Mouse (Mus musculus) gastrocnemius, adult 2 months (tissue): ENCODE measurements around the gene Tsr1. TPM values are rescaled to one million over a fixed set of nuclear protein-coding genes. Genes with fewer than 3 reads are reported as not detected.

Source experiments
- DNase-seq: peaks from one replicate; pipeline ENCODE4 v3.0.0; 2022
- H3K27ac ChIP-seq: fragments of 200-600 bp; 2 replicates; pipeline ENCODE4 v1.8.1; 2022; ENCODE audit warnings: mild to moderate bottlenecking
- H3K4me3 ChIP-seq: fragments of 200-600 bp; 2 replicates; pipeline ENCODE4 v1.8.1; 2022; ENCODE audit warnings: mild to moderate bottlenecking, moderate library complexity
- CTCF ChIP-seq: fragments of 200-600 bp; IDR thresholded peaks from 2 replicates; pipeline ENCODE4 v1.8.1; 2022; ENCODE audit warnings: antibody characterized with exemption, mild to moderate bottlenecking, moderate library complexity
- intact Hi-C: fragments of 180-260 bp; cut with DNase I; formaldehyde crosslinking; loops from one replicate; pipeline ENCODE4 v1.15.1; 2025
- total RNA-seq, 2 experiments: library from RNA; stranded (reverse); gene quantifications; 2 replicates each; pipeline ENCODE4 v1.2.3; 2021

Gene Tsr1
- total RNA-seq, 2 experiments from 2014 or later, result 24.7 to 28.9 TPM

DNA sequence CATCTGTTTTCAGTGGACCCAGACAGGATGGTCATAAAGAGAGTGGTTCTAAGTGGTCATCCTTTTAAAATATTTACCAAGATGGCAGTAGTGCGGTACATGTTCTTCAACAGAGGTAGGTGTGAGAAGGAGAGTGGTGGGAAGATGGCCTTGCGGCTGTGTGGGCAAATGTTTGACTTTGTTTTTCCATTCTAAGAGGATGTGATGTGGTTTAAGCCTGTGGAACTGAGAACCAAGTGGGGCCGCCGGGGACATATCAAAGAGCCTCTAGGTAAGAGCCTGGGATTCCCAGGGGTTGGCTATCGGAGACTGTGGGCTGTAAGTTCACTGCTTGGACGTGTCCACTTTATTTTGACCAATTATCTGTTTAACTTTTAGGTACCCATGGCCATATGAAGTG is 10.0 kb downstream of the Tsr1 start:
- Histone ChIP-seq H3K4me3 (no peak overlapping the region), H3K27ac (no peak overlapping the region)
- TF ChIP-seq CTCF, result no peak
- intact Hi-C loops, result no loop called here
- no peak for DNase-seq

DNA sequence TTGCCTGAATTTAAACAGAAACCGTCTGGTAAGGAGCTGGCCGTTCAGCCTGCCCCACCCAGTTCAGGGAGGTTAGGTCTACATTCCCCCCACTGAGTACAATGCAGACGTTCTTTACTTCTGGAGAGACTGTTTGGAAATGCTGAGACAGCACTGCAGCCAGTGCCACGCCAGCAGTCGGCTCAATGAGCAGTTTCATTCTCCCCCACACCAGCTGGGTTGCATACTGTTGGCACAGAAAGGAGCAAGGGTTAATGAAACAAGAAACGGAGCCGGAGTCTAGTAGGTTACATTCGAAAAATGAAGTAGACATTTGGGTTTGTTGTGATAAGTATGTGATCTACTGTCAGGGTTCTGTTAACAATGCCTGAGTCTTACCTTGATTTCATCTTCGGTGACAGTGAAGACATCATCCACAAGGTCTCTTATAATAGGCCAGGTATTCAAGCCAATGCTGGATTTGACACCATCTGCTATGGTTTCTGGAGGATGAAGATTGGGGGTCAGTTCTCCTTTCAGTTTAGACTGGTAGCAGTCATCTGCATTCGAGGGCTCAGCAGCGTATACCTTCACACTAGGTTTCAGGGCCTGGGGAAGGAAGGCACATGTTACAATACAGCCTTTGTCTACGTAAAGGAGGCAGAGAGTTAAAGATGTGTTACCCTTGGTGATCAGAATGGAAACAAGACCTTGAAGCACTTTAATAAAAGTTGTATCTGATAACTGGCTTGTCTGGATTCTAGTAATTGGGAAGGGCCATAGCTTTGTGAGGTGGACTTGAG is 10.9 kb downstream of the Tsr1 start:
- intact Hi-C loops, result no loop called here
- DNase-seq, result no peak
- no peak overlapping the region for H3K27ac ChIP-seq
- H3K4me3 ChIP-seq, result no peak overlapping the region
- no peak for TF ChIP-seq CTCF

DNA sequence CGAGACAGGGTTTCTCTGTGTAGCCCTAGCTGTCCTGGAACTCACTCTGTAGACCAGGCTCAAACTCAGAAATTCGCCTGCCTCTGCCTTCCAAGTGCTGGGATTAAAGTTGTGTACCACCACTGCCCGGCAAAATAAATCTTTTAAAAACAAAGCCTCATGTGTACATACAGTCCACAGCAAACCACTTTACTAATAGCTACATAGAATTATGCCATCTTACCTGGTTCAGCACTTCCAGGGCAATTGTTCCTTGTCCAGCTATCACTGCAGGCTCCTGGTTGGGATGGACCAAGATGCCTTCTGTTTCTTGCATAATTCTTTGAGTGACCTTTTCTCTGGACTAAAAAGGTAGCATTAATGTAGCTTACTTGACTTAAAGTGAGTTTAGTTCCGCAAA is 12.1 kb downstream of the Tsr1 start:
- intact Hi-C loops, result no loop called here
- Histone ChIP-seq H3K27ac (no peak overlapping the region), H3K4me3 (no peak overlapping the region)
- DNase-seq, result no peak
- no peak for TF ChIP-seq CTCF

DNA sequence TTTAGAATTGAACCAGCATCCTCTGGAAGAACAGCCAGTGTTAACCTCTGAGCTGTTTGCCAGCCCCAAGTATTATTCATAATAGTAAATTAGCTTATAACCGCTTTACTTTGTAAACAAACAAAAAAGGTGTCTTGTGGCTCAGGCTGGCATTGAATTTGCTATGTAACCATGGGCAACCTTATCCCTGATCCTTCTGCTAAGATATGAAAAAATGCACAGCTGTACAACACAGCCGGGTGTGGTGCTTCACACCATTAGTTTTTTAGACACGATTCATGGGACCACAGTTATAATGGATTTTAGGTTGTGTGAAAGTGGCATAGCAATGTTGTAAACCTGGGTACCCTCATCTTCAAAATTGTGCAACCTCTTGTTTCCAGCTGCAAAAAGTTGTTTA is 14.6 kb downstream of the Tsr1 start:
- intact Hi-C loops, result no loop called here
- no peak overlapping the region for H3K27ac ChIP-seq
- no peak overlapping the region for H3K4me3 ChIP-seq
- no peak for DNase-seq
- TF ChIP-seq CTCF, result no peak

DNA sequence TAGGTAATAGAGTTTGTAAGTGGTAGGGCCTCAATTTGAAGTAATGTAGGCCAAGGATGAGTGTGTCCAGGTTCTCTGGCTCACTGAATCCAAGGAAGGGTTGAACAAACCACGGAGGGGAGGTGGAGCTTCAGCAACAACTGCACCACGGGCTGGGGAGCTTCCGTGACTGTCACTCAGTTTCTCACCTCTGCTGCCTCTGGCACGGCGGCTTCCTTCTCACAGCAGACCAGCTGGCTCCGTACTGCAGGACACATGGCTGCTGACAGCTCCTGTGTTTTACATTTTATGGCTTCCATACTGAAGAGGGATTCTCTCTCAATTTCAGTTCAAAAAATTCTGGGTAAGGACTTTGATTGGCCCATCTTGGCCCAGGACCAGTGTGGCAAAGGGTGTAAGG is 21.4 kb downstream of the Tsr1 start:
- DNase-seq, result no peak
- no peak overlapping the region for H3K4me3 ChIP-seq

DNA sequence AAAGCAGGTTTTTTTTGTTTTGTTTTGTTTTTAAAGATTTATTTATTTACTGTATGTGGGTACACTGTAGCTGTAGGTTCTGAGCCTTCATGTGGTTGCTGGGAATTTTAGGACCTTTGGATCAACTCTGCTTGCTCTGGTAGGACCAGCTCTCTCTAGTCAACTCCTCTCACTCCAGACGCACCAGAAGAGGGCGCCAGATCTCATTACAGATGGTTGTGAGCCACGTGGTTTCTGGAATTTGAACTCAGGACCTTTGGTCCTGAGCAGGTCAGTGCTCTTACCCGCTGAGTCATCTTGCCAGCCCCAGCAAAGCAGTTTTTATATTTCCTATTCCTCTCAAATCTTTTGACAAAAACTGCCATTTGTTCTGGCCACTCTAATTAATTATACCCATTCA is 26.3 kb downstream of the Tsr1 start:
- Histone ChIP-seq H3K27ac (no peak overlapping the region), H3K4me3 (no peak overlapping the region)
- TF ChIP-seq CTCF, result peak; percentile 43
- intact Hi-C loops, result no loop called here
- no peak for DNase-seq

More for the DNA sequence above, 21.4 kb downstream of the Tsr1 start:
- intact Hi-C loops, result no loop called here
- no peak overlapping the region for H3K27ac ChIP-seq
- TF ChIP-seq CTCF, result no peak

DNA sequence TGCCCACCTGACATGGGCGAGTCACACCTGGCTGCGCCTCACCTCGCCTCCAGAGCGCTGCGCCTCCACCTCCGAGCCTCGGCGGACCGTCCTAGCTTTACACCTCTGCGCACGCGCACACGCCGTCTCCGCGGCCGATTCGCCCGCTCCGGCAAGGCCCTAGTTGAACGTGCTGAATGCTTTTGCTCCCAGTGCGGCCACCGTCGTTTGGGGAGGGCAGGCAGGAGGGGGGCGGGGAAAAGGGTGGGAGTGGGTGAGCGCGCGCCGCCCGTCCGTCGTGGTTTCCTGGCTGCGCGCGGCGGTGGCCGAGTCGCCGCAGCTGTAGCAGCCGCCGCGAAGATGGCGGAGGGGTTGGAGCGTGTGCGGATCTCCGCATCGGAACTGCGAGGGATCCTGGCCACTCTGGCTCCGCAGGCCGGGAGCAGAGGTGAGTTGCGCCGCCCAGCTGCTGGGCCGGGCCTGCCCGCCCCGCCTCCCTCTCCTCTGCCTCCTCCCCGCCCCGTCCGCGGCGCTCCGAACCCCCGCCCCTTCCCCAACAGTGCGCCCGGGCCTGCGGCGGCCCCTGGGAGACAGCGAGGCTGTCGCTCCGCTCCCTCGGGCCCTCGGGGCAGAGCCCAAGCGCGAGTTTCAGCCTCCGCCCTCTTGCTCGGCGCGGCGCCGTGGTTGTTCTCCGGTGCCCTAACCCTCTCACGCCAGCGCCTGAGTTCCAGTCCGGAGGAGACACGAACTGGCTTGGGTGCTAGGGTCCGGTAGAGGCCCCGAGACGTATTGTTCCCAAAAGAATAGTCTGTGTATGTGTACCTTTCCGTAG is 27.9 kb downstream of the Tsr1 start, which contains the start of the genes Smg6 and Srr:
Gene Smg6 (plus strand): TSS at position 247 of the 811 bp plus-strand sequence.
Gene Srr (minus strand): TSS at position 372 of the 811 bp plus-strand sequence.
- peak within 1 kb of the TSS; percentile 99 for H3K27ac ChIP-seq
- intact Hi-C loops, result no loop called here
- H3K4me3 ChIP-seq, result peak within 1 kb of the TSS; percentile 94
- 0 out of 2 replicates have a peak, but pooled peaks have one; percentile 9 for TF ChIP-seq CTCF
- peak; percentile 97 for DNase-seq

DNA sequence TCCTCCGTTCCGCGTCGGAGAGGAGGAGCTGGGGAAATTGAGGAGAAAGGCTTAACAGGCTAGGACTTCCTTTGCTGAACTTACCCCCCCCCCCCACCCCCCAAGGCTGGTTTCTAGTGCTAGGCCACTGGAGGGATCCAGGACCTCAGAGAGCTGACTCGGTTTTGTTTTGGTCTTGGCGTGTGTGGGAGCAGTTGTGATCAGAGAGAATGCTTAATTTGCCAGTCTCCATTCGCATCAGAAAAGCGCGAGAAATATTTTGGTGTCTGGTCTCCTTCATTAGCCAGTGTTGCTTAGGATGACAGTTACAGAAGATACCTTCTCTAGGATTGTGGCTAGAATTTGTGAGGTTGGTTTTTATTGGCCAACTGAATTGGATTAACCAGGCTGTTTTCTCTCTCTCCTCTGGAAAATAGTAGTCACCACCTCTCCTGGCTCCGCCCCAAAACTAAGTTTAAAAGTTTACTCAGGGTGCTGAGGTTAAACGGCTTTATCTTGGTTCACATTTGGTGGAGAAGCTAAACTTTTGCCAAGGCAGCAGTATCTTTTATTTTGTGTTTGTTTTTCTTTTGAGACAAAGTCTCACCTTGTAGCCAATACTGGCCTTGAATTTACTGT is 28.6 kb downstream of the Tsr1 start:
- Histone ChIP-seq H3K27ac (peak overlapping the region; percentile 99), H3K4me3 (peak overlapping the region; percentile 94)
- intact Hi-C loops, result no loop called here
- DNase-seq, result peak; percentile 35
- TF ChIP-seq CTCF, result no peak

DNA sequence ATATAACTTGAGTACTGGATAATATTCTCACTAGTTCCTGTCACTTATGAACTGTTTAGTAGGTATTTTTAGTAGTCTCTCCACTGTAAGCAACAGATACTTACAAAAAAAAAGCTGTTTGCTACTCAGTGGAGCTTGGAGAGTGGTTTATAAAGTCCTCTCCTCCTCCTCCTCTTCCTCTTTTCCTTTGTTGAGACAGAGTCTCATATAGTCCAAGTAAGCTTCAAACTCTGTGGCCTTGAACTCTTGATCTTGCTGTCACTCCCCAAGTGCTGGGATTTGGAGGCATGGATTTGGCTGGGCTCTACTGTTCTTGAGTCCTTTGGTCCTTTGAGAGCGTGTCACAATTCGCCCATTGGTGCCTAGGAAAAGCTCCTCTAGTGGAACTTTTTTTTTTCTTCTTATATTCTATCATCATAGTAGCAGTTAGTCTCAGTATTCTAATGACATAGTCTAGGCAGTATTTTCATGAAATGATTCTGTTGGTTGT is 29.4 kb downstream of the Tsr1 start:
- H3K27ac ChIP-seq, result no peak overlapping the region
- DNase-seq, result no peak
- intact Hi-C loops, result no loop called here
- no peak for TF ChIP-seq CTCF
- H3K4me3 ChIP-seq, result no peak overlapping the region; the same call in 1 of the 2 replicates

DNA sequence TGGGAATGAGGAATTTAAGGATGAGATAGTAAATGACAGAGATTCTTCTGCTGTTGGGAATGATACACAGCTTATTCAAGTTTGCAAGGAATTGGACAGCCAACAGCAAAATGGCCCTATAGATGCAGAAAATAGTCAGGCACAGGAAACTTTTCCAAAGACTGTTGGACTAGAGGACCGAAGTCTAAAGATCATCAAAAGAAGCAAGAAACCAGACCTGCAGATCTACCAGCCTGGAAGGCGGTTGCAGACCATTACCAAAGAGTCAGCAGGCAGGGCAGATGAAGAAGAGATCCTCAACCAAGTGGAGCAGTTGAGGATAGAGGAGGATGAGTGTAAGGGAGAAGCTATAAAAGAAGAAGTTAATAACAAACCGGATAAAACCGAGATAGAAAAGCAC is 31.2 kb downstream of the Tsr1 start:
- DNase-seq, result no peak
- no peak overlapping the region for H3K4me3 ChIP-seq
- no peak overlapping the region for H3K27ac ChIP-seq
- TF ChIP-seq CTCF, result no peak
- intact Hi-C loops, result no loop called here

DNA sequence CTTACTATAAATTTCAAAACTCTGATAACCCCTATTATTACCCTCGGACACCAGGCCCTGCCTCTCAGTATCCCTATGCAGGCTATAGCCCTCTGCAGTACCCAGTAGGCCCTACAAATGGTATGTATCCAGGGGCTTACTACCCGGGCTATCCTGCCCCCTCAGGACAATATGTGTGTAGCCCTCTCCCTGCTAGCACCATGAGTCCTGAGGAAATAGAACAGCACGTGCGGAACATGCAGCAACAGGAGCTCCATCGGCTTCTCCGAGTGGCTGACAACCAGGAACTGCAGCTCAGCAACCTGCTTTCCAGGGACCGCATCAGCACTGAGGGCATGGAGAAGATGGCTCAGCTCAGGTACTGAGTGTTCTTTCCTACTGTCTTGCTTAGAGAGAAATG is 32.5 kb downstream of the Tsr1 start:
- intact Hi-C loops, result no loop called here
- no peak overlapping the region for H3K27ac ChIP-seq
- DNase-seq, result no peak
- no peak overlapping the region for H3K4me3 ChIP-seq
- TF ChIP-seq CTCF, result no peak

DNA sequence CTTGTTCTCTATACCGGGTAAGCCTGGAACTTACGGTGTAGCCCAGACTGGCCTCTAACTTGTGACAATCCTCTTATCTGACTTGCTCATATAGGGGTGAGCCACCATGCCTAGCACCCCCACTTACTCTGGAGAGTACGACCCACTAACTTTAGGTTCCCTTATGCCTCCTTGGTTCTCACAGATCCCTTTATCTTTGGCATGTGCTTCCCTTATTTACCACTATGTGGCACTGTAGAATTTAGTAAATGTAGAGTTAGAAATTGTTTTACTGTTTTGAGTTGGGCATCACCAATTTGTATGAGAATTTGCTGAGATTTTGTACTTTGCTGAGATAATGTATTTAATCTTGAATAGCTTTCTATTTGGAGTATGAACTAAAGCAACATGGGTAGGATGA is 48.5 kb downstream of the Tsr1 start:
- DNase-seq, result no peak
- intact Hi-C loops, result loop anchor here (1.0 to 10.0 kb wide), 2 partner anchors 223 to 348 kb away; partner anchors contain the start of gene Hic1
- no peak overlapping the region for H3K4me3 ChIP-seq

DNA sequence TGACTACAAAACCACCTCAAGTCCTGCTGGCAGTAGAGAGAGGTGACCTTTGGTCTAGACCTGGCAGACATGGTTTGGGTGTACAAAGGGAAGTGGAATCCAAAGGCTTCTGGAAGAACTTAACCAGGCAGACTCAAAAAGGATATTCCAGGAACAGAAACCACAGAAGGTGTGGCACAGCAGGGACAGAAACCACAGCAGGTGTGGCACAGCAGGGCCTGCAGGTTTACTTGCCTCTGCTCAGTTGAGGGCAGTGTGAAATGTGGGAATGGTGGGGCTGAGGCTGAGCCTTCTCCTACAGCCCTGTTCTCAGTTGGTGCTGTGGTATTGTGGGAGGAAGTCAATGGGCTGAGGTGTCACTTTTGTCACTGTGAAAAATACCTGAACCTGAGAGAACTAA is 57.0 kb downstream of the Tsr1 start:
- no peak for DNase-seq
- no peak for TF ChIP-seq CTCF
- H3K4me3 ChIP-seq, result no peak overlapping the region
- H3K27ac ChIP-seq, result no peak overlapping the region
- intact Hi-C loops, result no loop called here

More for the DNA sequence above, 48.5 kb downstream of the Tsr1 start:
- H3K27ac ChIP-seq, result no peak overlapping the region
- peak; percentile 77 for TF ChIP-seq CTCF
